Mouse (Mus musculus) heart, postnatal 0 days (tissue): ENCODE results near the gene Rfx2.

Source experiments
- CTCF ChIP-seq: IDR thresholded peaks from 2 replicates; pipeline ENCODE4 v1.5.1; 2016; ENCODE audit warnings: antibody characterized with exemption, control low read depth, low read depth
- EP300 ChIP-seq: IDR thresholded peaks from 2 replicates; pipeline ENCODE4 v1.6.1; 2016; ENCODE audit warnings: antibody characterized with exemption, low read depth

- TF ChIP-seq CTCF (no peak), EP300 (no peak)
Measured at GRCm38 (mm10) chr17:56728117-56728516, 102.7 kb downstream of the Rfx2 start.
